Mouse (Mus musculus): ENCODE measurements at regions not wholly inside any gene's neighbourhood (a gene's known extent, or its start where the extent isn't known, plus 50 kb on each side); places are given as distances from the start of the nearest gene placed in this dataset.

GRCm38 (mm10) chr15:93645950-93646349 is 50.3 kb upstream of the Prickle1 start:
- DNase-seq, result no peak
